ENCODE assay signal across 23 mouse cellular contexts in the genomic region with DNA sequence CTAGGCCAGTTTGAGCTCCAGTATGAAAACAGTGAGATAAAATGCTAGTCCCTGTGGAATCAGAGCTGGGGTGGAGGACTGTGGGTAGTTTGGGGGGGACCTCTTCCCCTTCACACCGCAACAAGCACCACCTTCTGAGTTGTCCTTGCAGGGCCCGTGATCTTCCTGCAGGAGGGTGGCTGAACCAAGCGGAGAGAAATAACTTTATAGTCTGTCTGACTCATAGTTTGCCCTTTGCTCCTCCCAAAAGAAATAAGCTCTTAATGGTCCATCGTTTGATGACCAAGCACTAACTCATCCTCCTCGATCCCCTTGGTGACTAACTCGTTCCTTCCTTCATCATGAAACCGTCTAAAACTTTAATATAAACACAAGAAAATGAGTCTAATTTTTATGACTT. TPM values are rescaled to one million over a fixed set of nuclear protein-coding genes. Genes with fewer than 3 reads are reported as not detected.
DNase-seq lines count a peak whose midpoint lies in the region; ATAC-seq and TF ChIP-seq lines count a peak whose summit lies in the region.
"Had no signal": no experiment of that assay in that cellular context is flagged by ENCODE, and none has a peak within 500 bp of the region (broad histone marks: within the 10 kb centered on the region; RNA-seq: fewer than 3 reads in every experiment).

No protein-coding gene starts in this region.

- DNase-seq in adrenal gland, adult (ENCODE audit: inconsistent age in 2 of 2, low spot score in 1 of 2) = peak; percentile 60 to 80
- no peak for DNase-seq in adrenal gland, postnatal 25 days
- peak; percentile 74 for DNase-seq in 416B (ENCODE audit: low read depth)
- DNase-seq in heart, postnatal 4 days = no peak
- DNase-seq in kidney, postnatal 4 days = no peak
- DNase-seq: adrenal gland, postnatal 10 days; cerebellum, adult 2 months; cerebellum, postnatal 10 days; gastrocnemius, postnatal 10 days; heart, postnatal 36 days; kidney, adult 8-10 months had no signal

- no peak for TF ChIP-seq CTCF in embryonic fibroblast, embryonic 13.5 days (IDR thresholded peaks at IDR 0.05; ENCODE audit: borderline replicate concordance, insufficient read depth, low read length)

- ATAC-seq in heart, embryonic 11.5 days (replicated peaks; ENCODE audit: insufficient number of reproducible peaks, low FRiP score, low TSS enrichment) = no peak
- ATAC-seq: activated CD4-positive, CD25-positive, alpha-beta regulatory T cell, adult 4 months; CD4-positive, CD25-positive, alpha-beta regulatory T cell, adult 4 months; forebrain, embryonic 15.5 days; hindbrain, postnatal 0 days had no signal

- H3K36me3 ChIP-seq in myocyte (ENCODE audit: control insufficient read depth, insufficient read depth) = no peaks in the 10 kb centered on the region
- no peaks in the 10 kb centered on the region for H3K36me3 ChIP-seq in heart, embryonic 11.5 days (ENCODE audit: control insufficient read depth, insufficient read depth, low read length)
- H3K36me3 ChIP-seq: embryonic facial prominence, embryonic 10.5 days; forebrain, embryonic 15.5 days; G1E; heart, embryonic 13.5 days; hindbrain, embryonic 13.5 days had no signal

- peaks cover 10% of the 10 kb centered on the region for H3K4me1 ChIP-seq in embryonic fibroblast, embryonic 13.5 days (ENCODE audit: control insufficient read depth, insufficient read depth, low read length)
- H3K4me1 ChIP-seq in heart, embryonic 11.5 days (ENCODE audit: control insufficient read depth, insufficient read depth, low read length) = peaks cover 49% of the 10 kb centered on the region

- H3K9ac ChIP-seq in heart, embryonic 11.5 days (ENCODE audit: low read depth, low read length) = no peak overlapping the region
- H3K9ac ChIP-seq: forebrain, embryonic 15.5 days; heart, embryonic 13.5 days; hindbrain, embryonic 13.5 days had no signal

- no peaks in the 10 kb centered on the region for H3K9me3 ChIP-seq in heart, embryonic 11.5 days (replicated peaks; ENCODE audit: control insufficient read depth, low read length)
- H3K9me3 ChIP-seq: embryonic facial prominence, embryonic 10.5 days; forebrain, embryonic 15.5 days; heart, embryonic 13.5 days; hindbrain, embryonic 13.5 days had no signal

- H3K79me2 ChIP-seq in myocyte (ENCODE audit: control insufficient read depth, insufficient read depth) = peaks cover 99% of the 10 kb centered on the region

- peak overlapping the region; percentile 54 for H3K27ac ChIP-seq in embryonic fibroblast, embryonic 13.5 days (ENCODE audit: insufficient read depth, low read length)
- H3K27ac ChIP-seq in heart, embryonic 11.5 days (ENCODE audit: low read depth, low read length) = no peak overlapping the region
- H3K27ac ChIP-seq: embryonic facial prominence, embryonic 10.5 days; forebrain, embryonic 15.5 days; heart, embryonic 13.5 days; hindbrain, embryonic 13.5 days; hindbrain, postnatal 0 days had no signal

- no peaks in the 10 kb centered on the region for H3K27me3 ChIP-seq in myocyte (ENCODE audit: control insufficient read depth, insufficient read depth, insufficient read length)
- no peaks in the 10 kb centered on the region for H3K27me3 ChIP-seq in heart, embryonic 11.5 days (ENCODE audit: control insufficient read depth, insufficient read depth, low read length)
- H3K27me3 ChIP-seq: forebrain, embryonic 15.5 days; heart, embryonic 13.5 days; hindbrain, embryonic 13.5 days had no signal

- no peak overlapping the region for H3K4me3 ChIP-seq in embryonic fibroblast, embryonic 13.5 days (ENCODE audit: insufficient read depth, low read length)
- H3K4me3 ChIP-seq in myocyte = no peak overlapping the region
- H3K4me3 ChIP-seq in heart, embryonic 11.5 days (ENCODE audit: low read depth, low read length) = no peak overlapping the region
- H3K4me3 ChIP-seq: embryonic facial prominence, embryonic 10.5 days; erythroblast, embryonic 14.5 days; forebrain, embryonic 15.5 days; heart, embryonic 13.5 days; hindbrain, embryonic 13.5 days had no signal

- peak overlapping the region; percentile 85 for H3K4me2 ChIP-seq in myocyte (ENCODE audit: low read depth)
- H3K4me2 ChIP-seq in heart, embryonic 11.5 days = no peak overlapping the region
- H3K4me2 ChIP-seq: forebrain, embryonic 15.5 days; heart, embryonic 13.5 days; hindbrain, embryonic 13.5 days had no signal

- no peak for TF ChIP-seq POLR2A in embryonic fibroblast, embryonic 13.5 days (IDR thresholded peaks at IDR 0.05; ENCODE audit: low read depth, low read length)
- TF ChIP-seq POLR2A in myocyte (IDR thresholded peaks at IDR 0.05; ENCODE audit: insufficient read length, low read depth) = no peak

- WGBS in heart, embryonic 11.5 days (ENCODE audit: insufficient replicate concordance) = 93% methylated on average over 7 of the region's 7 CpGs

- no peak overlapping the region for H3ac ChIP-seq in myocyte (ENCODE audit: control insufficient read depth, insufficient read length)

TF ChIP-seq in myocyte, 11 proteins besides CTCF, POLR2A, EP300 and RAD21:
- TF ChIP-seq CEBPB (IDR thresholded peaks at IDR 0.05; ENCODE audit: insufficient read depth, poor library complexity, severe bottlenecking) (peak; percentile 55), USF1 (IDR thresholded peaks at IDR 0.05; ENCODE audit: low read depth) (no peak)

RNA-seq across cellular contexts. Expression of gene Acvr1, which starts 20.7 kb away (rescaled TPM):
- 40.1 and 50.7 TPM in 2 replicates for total RNA-seq in adrenal gland, postnatal 25 days (2021)
- 47.6 and 57.1 TPM in 2 replicates for polyA plus RNA-seq in embryonic fibroblast, embryonic 13.5 days (2011; ENCODE audit: insufficient read length, low read depth, missing spikeins)
- polyA plus RNA-seq in myocyte (2012; fragmentation: generic; extraction: Trizol) = 35.6 TPM
- total RNA-seq in heart, postnatal 4 days (2021) = 10 to 100 TPM; 35.3 to 36.0 TPM
- polyA plus RNA-seq in heart, embryonic 11.5 days (2014; fragmentation: Nextera tagmentation; extraction: Ambion mirVana) = 11.8 and 12.9 TPM in 2 replicates
- polyA plus RNA-seq: erythroblast, embryonic 14.5 days; G1E had no signal

RNA-seq across cellular contexts. Expression of gene Upp2, which starts 20.8 kb away (rescaled TPM):
- total RNA-seq in adrenal gland, postnatal 25 days (2021) = 13.8 and 17.9 TPM in 2 replicates
- 4.1 and 6.2 TPM in 2 replicates for polyA plus RNA-seq in embryonic fibroblast, embryonic 13.5 days (2011; ENCODE audit: insufficient read length, low read depth, missing spikeins)
- polyA plus RNA-seq in myocyte (2012; fragmentation: generic; extraction: Trizol) = 8.3 TPM
- 1 to 10 TPM; 1.6 to 2.8 TPM for total RNA-seq in heart, postnatal 4 days (2021)
- 8.4 and 8.6 TPM in 2 replicates for polyA plus RNA-seq in heart, embryonic 11.5 days (2014; fragmentation: Nextera tagmentation; extraction: Ambion mirVana)
- polyA plus RNA-seq: CD4-positive, CD25-positive, alpha-beta regulatory T cell, adult 4 months; erythroblast, embryonic 14.5 days; G1E had no signal

Comparison
In these comparisons a context has a peak if more than half of its experiments do, and no peak if none do; other contexts are left out.
1. DNase-seq: peak in adrenal gland, adult (2 of 2) and 416B (single experiment); none in adrenal gland, postnatal 25 days (single experiment), heart, postnatal 4 days (single experiment) and kidney, postnatal 4 days (0 of 2).